Mouse (Mus musculus) lung, embryonic 15.5 days (tissue): ENCODE measurements around the gene Gm11492. TPM values are rescaled to one million over a fixed set of nuclear protein-coding genes. Genes with fewer than 3 reads are reported as not detected.

Experiments
- ATAC-seq: fragments of 200-750 bp; cut with Nextera tagmentation; 2 replicates; pipeline ENCODE4 v1.8.0; 2017; ENCODE audit warnings: moderate number of reproducible peaks, borderline replicate concordance; ENCODE audit not compliant: low FRiP score, low TSS enrichment; ENCODE audit errors: extremely low read depth
- H3K27ac ChIP-seq: fragments of 300-500 bp; sonication (generic); 2 replicates; pipeline ENCODE4 v1.5.1; 2015; ENCODE audit warnings: moderate library complexity, mild to moderate bottlenecking, inconsistent platforms
- H3K27me3 ChIP-seq: fragments of 300-500 bp; sonication (generic); 2 replicates; pipeline ENCODE4 v1.6.1; 2015; ENCODE audit warnings: inconsistent platforms
- H3K36me3 ChIP-seq: fragments of 300-500 bp; sonication (generic); 2 replicates; pipeline ENCODE4 v1.6.1; 2015; ENCODE audit warnings: inconsistent platforms
- H3K4me1 ChIP-seq: fragments of 300-500 bp; sonication (generic); 2 replicates; pipeline ENCODE4 v1.6.1; 2015; ENCODE audit warnings: inconsistent platforms
- H3K4me2 ChIP-seq: fragments of 300-500 bp; sonication (generic); 2 replicates; pipeline ENCODE4 v1.6.1; 2015; ENCODE audit warnings: inconsistent platforms, mild to moderate bottlenecking, moderate library complexity
- H3K4me3 ChIP-seq: fragments of 300-500 bp; sonication (generic); 2 replicates; pipeline ENCODE4 v1.5.1; 2015; ENCODE audit warnings: mild to moderate bottlenecking, inconsistent platforms
- H3K9ac ChIP-seq: fragments of 300-500 bp; sonication (generic); 2 replicates; pipeline ENCODE4 v1.6.1; 2015; ENCODE audit warnings: inconsistent platforms
- H3K9me3 ChIP-seq: fragments of 300-500 bp; sonication (generic); 2 replicates; pipeline ENCODE4 v1.6.1; 2016; ENCODE audit warnings: inconsistent platforms
- WGBS: fragments of 180-500 bp; shearing (Covaris S2); methylation state at CpG from one replicate; pipeline ENCODE4 v1.1.7; 2015; 5-methylcytosine and 5-hydroxymethylcytosine counted together
- polyA plus RNA-seq: library from polyadenylated mRNA; unstranded; fragments of >200 nt; fragmentation: Nextera tagmentation; extraction: Ambion mirVana; gene quantifications from 2 replicates; pipeline ENCODE4 v1.2.1, GENCODE M21; 2015

Gm11492 gene
- polyA plus RNA-seq, 1 experiment from 2014 or later, result not detected

- Histone ChIP-seq H3K4me1 (peaks cover 48% of the 10 kb centered on the region), H3K27ac (peak overlapping the region; percentile 84), H3K4me3 (peak overlapping the region; percentile 56; the same call in 1 of the 2 replicates), H3K4me2 (peak overlapping the region; percentile 82), H3K27me3 (no peaks in the 10 kb centered on the region), H3K9ac (no peak overlapping the region), H3K36me3 (no peaks in the 10 kb centered on the region), H3K9me3 (no peaks in the 10 kb centered on the region)
- peak; percentile 67 for ATAC-seq
- 24% methylated on average over 1 of the region's 1 CpGs for WGBS
Observed at GRCm38 (mm10) chr11:87579713-87580112, 13.3 kb downstream of the Gm11492 start.

GRCm38 (mm10) chr11:87580543-87581085 is 14.2 kb downstream of the Gm11492 start:
- ATAC-seq, result no peak
- no peaks in the 10 kb centered on the region for H3K36me3 ChIP-seq
- peaks cover 54% of the 10 kb centered on the region for H3K4me1 ChIP-seq
- H3K4me2 ChIP-seq, result peak overlapping the region; percentile 82
- H3K27me3 ChIP-seq, result no peaks in the 10 kb centered on the region
- no peak overlapping the region for H3K9ac ChIP-seq
- 48% methylated on average over 9 of the region's 10 CpGs for WGBS
- peak overlapping the region; percentile 84 for H3K27ac ChIP-seq
- H3K9me3 ChIP-seq, result no peaks in the 10 kb centered on the region
- no peak overlapping the region for H3K4me3 ChIP-seq

GRCm38 (mm10) chr11:87581161-87581865 is 14.9 kb downstream of the Gm11492 start:
- no peaks in the 10 kb centered on the region for H3K9me3 ChIP-seq
- H3K4me1 ChIP-seq, result peaks cover 56% of the 10 kb centered on the region
- no peak overlapping the region for H3K27ac ChIP-seq
- H3K4me2 ChIP-seq, result peak overlapping the region; percentile 82; the same call in 1 of the 2 replicates
- no peaks in the 10 kb centered on the region for H3K36me3 ChIP-seq
- no peak overlapping the region for H3K4me3 ChIP-seq
- WGBS, result 87% methylated on average over 12 of the region's 12 CpGs
- H3K9ac ChIP-seq, result no peak overlapping the region
- H3K27me3 ChIP-seq, result no peaks in the 10 kb centered on the region
- no peak for ATAC-seq

- Histone ChIP-seq H3K9me3 (no peaks in the 10 kb centered on the region), H3K4me1 (peaks cover 61% of the 10 kb centered on the region), H3K4me3 (no peak overlapping the region), H3K4me2 (no peak overlapping the region), H3K27me3 (no peaks in the 10 kb centered on the region), H3K9ac (no peak overlapping the region), H3K36me3 (no peaks in the 10 kb centered on the region), H3K27ac (no peak overlapping the region)
- no peak for ATAC-seq
- WGBS, result 74% methylated on average over 8 of the region's 8 CpGs
Observed at GRCm38 (mm10) chr11:87581933-87582710, 15.7 kb downstream of the Gm11492 start.

- H3K9me3 ChIP-seq, result no peaks in the 10 kb centered on the region
- H3K9ac ChIP-seq, result no peak overlapping the region
- ATAC-seq, result no peak
- no peak overlapping the region for H3K4me3 ChIP-seq
- no peaks in the 10 kb centered on the region for H3K36me3 ChIP-seq
- H3K27ac ChIP-seq, result no peak overlapping the region; the same call in 1 of the 2 replicates
- H3K4me1 ChIP-seq, result peaks cover 56% of the 10 kb centered on the region
- 75% methylated on average over 6 of the region's 6 CpGs for WGBS
- H3K4me2 ChIP-seq, result no peak overlapping the region
- no peaks in the 10 kb centered on the region for H3K27me3 ChIP-seq
Observed at GRCm38 (mm10) chr11:87583291-87584034, 17.0 kb downstream of the Gm11492 start.

- WGBS, result 57% methylated on average over 10 of the region's 10 CpGs
- peak; percentile 39; the same call in 1 of the 2 replicates for ATAC-seq
- H3K36me3 ChIP-seq, result no peaks in the 10 kb centered on the region
- H3K9me3 ChIP-seq, result no peaks in the 10 kb centered on the region
- H3K27me3 ChIP-seq, result no peaks in the 10 kb centered on the region
- H3K4me3 ChIP-seq, result no peak overlapping the region
- H3K4me1 ChIP-seq, result peaks cover 60% of the 10 kb centered on the region
- H3K9ac ChIP-seq, result no peak overlapping the region
- peak overlapping the region; percentile 85 for H3K27ac ChIP-seq
- no peak overlapping the region for H3K4me2 ChIP-seq
Observed at GRCm38 (mm10) chr11:87584711-87585505, 18.5 kb downstream of the Gm11492 start.

GRCm38 (mm10) chr11:87587211-87587874 is 20.9 kb downstream of the Gm11492 start:
- Histone ChIP-seq H3K9me3 (no peaks in the 10 kb centered on the region), H3K36me3 (no peaks in the 10 kb centered on the region), H3K9ac (no peak overlapping the region), H3K4me2 (no peak overlapping the region), H3K4me3 (no peak overlapping the region), H3K27me3 (no peaks in the 10 kb centered on the region), H3K4me1 (peaks cover 55% of the 10 kb centered on the region), H3K27ac (no peak overlapping the region)
- no peak for ATAC-seq
- WGBS, result 79% methylated on average over 5 of the region's 5 CpGs

GRCm38 (mm10) chr11:87589605-87590004 is 23.2 kb downstream of the Gm11492 start:
- Histone ChIP-seq H3K27me3 (no peaks in the 10 kb centered on the region), H3K36me3 (0 out of 2 replicates have a peak, but pooled peaks cover 7% of the 10 kb centered on the region), H3K4me1 (peaks cover 68% of the 10 kb centered on the region), H3K4me3 (no peak overlapping the region), H3K9me3 (no peaks in the 10 kb centered on the region), H3K4me2 (peak overlapping the region; percentile 67; the same call in 1 of the 2 replicates), H3K9ac (no peak overlapping the region), H3K27ac (no peak overlapping the region)
- ATAC-seq, result no peak
- WGBS, result 85% methylated on average over 8 of the region's 8 CpGs

GRCm38 (mm10) chr11:87590841-87591525 is 24.5 kb downstream of the Gm11492 start:
- no peaks in the 10 kb centered on the region for H3K27me3 ChIP-seq
- under 1% methylated on average over 25 of the region's 25 CpGs for WGBS
- no peak for ATAC-seq

More at GRCm38 (mm10) chr11:87590841-87591525, 24.5 kb downstream of the Gm11492 start:
- Histone ChIP-seq H3K36me3 (0 out of 2 replicates have a peak, but pooled peaks cover 7% of the 10 kb centered on the region), H3K4me1 (peaks cover 65% of the 10 kb centered on the region), H3K4me3 (peak overlapping the region; percentile 61), H3K9ac (peak overlapping the region; percentile 88), H3K4me2 (peak overlapping the region; percentile 67), H3K27ac (peak overlapping the region; percentile 90), H3K9me3 (no peaks in the 10 kb centered on the region)
